In the genomic region with DNA sequence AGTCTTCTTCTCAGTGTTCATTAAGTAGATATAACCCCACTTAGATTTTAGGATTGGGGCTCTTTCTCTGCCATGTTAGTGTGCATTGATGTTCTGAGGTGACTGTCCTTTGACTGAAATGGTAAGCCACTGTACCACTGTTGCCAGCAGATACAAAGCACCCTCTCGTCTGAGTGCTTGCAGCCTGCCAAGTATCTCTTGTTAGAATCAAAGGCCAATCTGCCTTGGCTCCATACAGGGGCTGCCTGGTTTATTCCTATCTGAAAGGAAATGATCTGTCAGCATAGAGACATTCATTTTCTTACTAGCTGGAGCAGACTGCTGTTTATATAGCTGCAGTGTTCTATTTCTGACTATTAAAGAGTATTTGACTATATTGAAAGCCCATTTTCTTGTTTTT, we compare ENCODE assay signal across 22 mouse cellular contexts. TPM values are rescaled to one million over a fixed set of nuclear protein-coding genes. Genes with fewer than 3 reads are reported as not detected.
A peak's percentile ranks its signal among the peaks of the same experiment; 100 is the strongest.
DNase-seq lines count a peak whose midpoint lies in the region; ATAC-seq lines count a peak whose summit lies in the region.
"Had no signal": no experiment of that assay in that cellular context is flagged by ENCODE, and none has a peak within 500 bp of the region (broad histone marks: within the 10 kb centered on the region; RNA-seq: fewer than 3 reads in every experiment).

No protein-coding gene starts in this region.

- no peak overlapping the region for H3K9ac ChIP-seq in forebrain, embryonic 14.5 days (ENCODE audit: low read length)
- no peak overlapping the region for H3K9ac ChIP-seq in heart, embryonic 13.5 days
- H3K9ac ChIP-seq in liver, embryonic 12.5 days: no peak overlapping the region; the same call in 1 of the 2 replicates
- no peak overlapping the region for H3K9ac ChIP-seq in liver, embryonic 11.5 days (ENCODE audit: low read depth, low read length)
- H3K9ac ChIP-seq: embryonic facial prominence, embryonic 13.5 days; forebrain, embryonic 13.5 days; heart, embryonic 12.5 days; hindbrain, embryonic 12.5 days; hindbrain, embryonic 15.5 days had no signal

- H3K27ac ChIP-seq in forebrain, embryonic 14.5 days (ENCODE audit: low read depth, low read length): no peak overlapping the region
- no peak overlapping the region for H3K27ac ChIP-seq in forebrain, embryonic 10.5 days
- peak overlapping the region; percentile 76; the same call in 1 of the 2 replicates for H3K27ac ChIP-seq in heart, embryonic 13.5 days (replicated peaks)
- H3K27ac ChIP-seq in liver, embryonic 12.5 days: 0 out of 2 replicates have a peak overlapping the region, but pooled peaks have one; percentile 4
- H3K27ac ChIP-seq in liver, embryonic 11.5 days (ENCODE audit: low read depth, low read length): no peak overlapping the region
- H3K27ac ChIP-seq: embryonic facial prominence, embryonic 10.5 days; embryonic facial prominence, embryonic 13.5 days; hindbrain, embryonic 12.5 days; hindbrain, embryonic 15.5 days had no signal

- ATAC-seq in forebrain, embryonic 14.5 days: no peak
- no peak for ATAC-seq in heart, embryonic 13.5 days (ENCODE audit: extremely low read depth, insufficient number of reproducible peaks, low FRiP score, low TSS enrichment)
- no peak for ATAC-seq in liver, embryonic 12.5 days
- ATAC-seq in liver, embryonic 11.5 days (replicated peaks; ENCODE audit: low FRiP score): no peak
- ATAC-seq: activated CD4-positive, CD25-positive, alpha-beta regulatory T cell, adult 4 months; forebrain, embryonic 13.5 days had no signal

- intact Hi-C loops in heart, postnatal 14 days (cut with DNase I): no loop called here

- DNase-seq in forebrain, embryonic 14.5 days (ENCODE audit: low spot score): peak; percentile 20
- DNase-seq in forebrain, embryonic 10.5 days (ENCODE audit: extremely low spot score, low spot score): no peak
- no peak for DNase-seq in heart, postnatal 14 days
- no peak for DNase-seq in liver, embryonic 11.5 days (ENCODE audit: low spot score)
- DNase-seq in kidney, postnatal 36 days: no peak
- DNase-seq: adrenal gland, postnatal 10 days; cerebellum, adult 11-12 months; cerebellum, adult 8-10 months; cerebellum, postnatal 36 days; embryo, embryonic 11 days; gastrocnemius, postnatal 10 days; gastrocnemius, postnatal 36 days had no signal

- H3K4me3 ChIP-seq in forebrain, embryonic 14.5 days (ENCODE audit: low read depth, low read length): no peak overlapping the region
- no peak overlapping the region for H3K4me3 ChIP-seq in forebrain, embryonic 10.5 days
- no peak overlapping the region for H3K4me3 ChIP-seq in heart, embryonic 13.5 days
- H3K4me3 ChIP-seq in liver, embryonic 12.5 days: no peak overlapping the region
- no peak overlapping the region for H3K4me3 ChIP-seq in liver, embryonic 11.5 days (ENCODE audit: low read depth, low read length)
- H3K4me3 ChIP-seq: embryonic facial prominence, embryonic 10.5 days; embryonic facial prominence, embryonic 13.5 days; erythroblast, embryonic 14.5 days; forebrain, embryonic 13.5 days; heart, embryonic 12.5 days; hindbrain, embryonic 12.5 days; hindbrain, embryonic 15.5 days had no signal

- no peaks in the 10 kb centered on the region for H3K4me1 ChIP-seq in forebrain, embryonic 14.5 days (ENCODE audit: control insufficient read depth, insufficient read depth, low read length)
- no peaks in the 10 kb centered on the region for H3K4me1 ChIP-seq in forebrain, embryonic 10.5 days
- H3K4me1 ChIP-seq in heart, embryonic 13.5 days: peaks cover 66% of the 10 kb centered on the region
- H3K4me1 ChIP-seq in liver, embryonic 12.5 days: peaks cover 36% of the 10 kb centered on the region
- peaks cover 8% of the 10 kb centered on the region for H3K4me1 ChIP-seq in liver, embryonic 11.5 days (replicated peaks; ENCODE audit: control insufficient read depth, insufficient read depth, low read length)
- H3K4me1 ChIP-seq: embryonic facial prominence, embryonic 10.5 days; embryonic facial prominence, embryonic 13.5 days; hindbrain, embryonic 12.5 days; hindbrain, embryonic 15.5 days had no signal

- H3K4me2 ChIP-seq in forebrain, embryonic 14.5 days (ENCODE audit: low read length): no peak overlapping the region
- H3K4me2 ChIP-seq in heart, embryonic 13.5 days: no peak overlapping the region
- no peak overlapping the region for H3K4me2 ChIP-seq in liver, embryonic 12.5 days
- no peak overlapping the region for H3K4me2 ChIP-seq in liver, embryonic 11.5 days
- H3K4me2 ChIP-seq: embryonic facial prominence, embryonic 13.5 days; forebrain, embryonic 13.5 days; heart, embryonic 12.5 days; hindbrain, embryonic 12.5 days; hindbrain, embryonic 15.5 days had no signal

- peaks cover 55% of the 10 kb centered on the region for H3K36me3 ChIP-seq in forebrain, embryonic 14.5 days (ENCODE audit: control insufficient read depth, insufficient read depth, low read length)
- peaks cover 93% of the 10 kb centered on the region for H3K36me3 ChIP-seq in forebrain, embryonic 10.5 days (replicated peaks)
- H3K36me3 ChIP-seq in heart, embryonic 13.5 days: peaks cover 54% of the 10 kb centered on the region
- peaks cover 74% of the 10 kb centered on the region for H3K36me3 ChIP-seq in liver, embryonic 12.5 days
- peaks cover 6% of the 10 kb centered on the region for H3K36me3 ChIP-seq in liver, embryonic 11.5 days (ENCODE audit: control insufficient read depth, insufficient read depth, low read length)

- H3K9me3 ChIP-seq in forebrain, embryonic 14.5 days (replicated peaks; ENCODE audit: control insufficient read depth, low read length): no peaks in the 10 kb centered on the region
- H3K9me3 ChIP-seq in forebrain, embryonic 10.5 days: no peaks in the 10 kb centered on the region
- no peaks in the 10 kb centered on the region for H3K9me3 ChIP-seq in heart, embryonic 13.5 days
- H3K9me3 ChIP-seq in liver, embryonic 12.5 days (replicated peaks): no peaks in the 10 kb centered on the region
- H3K9me3 ChIP-seq in liver, embryonic 11.5 days (ENCODE audit: control insufficient read depth, low read length): no peaks in the 10 kb centered on the region
- H3K9me3 ChIP-seq: embryonic facial prominence, embryonic 10.5 days; embryonic facial prominence, embryonic 13.5 days; forebrain, embryonic 13.5 days; heart, embryonic 12.5 days; hindbrain, embryonic 12.5 days; hindbrain, embryonic 15.5 days had no signal

- WGBS in forebrain, embryonic 14.5 days: 52% methylated on average over 1 of the region's 1 CpGs
- WGBS in forebrain, embryonic 10.5 days: 86% methylated on average over 1 of the region's 1 CpGs
- 24% methylated on average over 1 of the region's 1 CpGs for WGBS in heart, embryonic 13.5 days
- WGBS in liver, embryonic 12.5 days (ENCODE audit: insufficient replicate concordance): 52% methylated on average over 1 of the region's 1 CpGs
- WGBS in liver, embryonic 11.5 days: 51% methylated on average over 1 of the region's 1 CpGs

- no peaks in the 10 kb centered on the region for H3K27me3 ChIP-seq in forebrain, embryonic 14.5 days (replicated peaks; ENCODE audit: control insufficient read depth, insufficient read depth, low read length)
- no peaks in the 10 kb centered on the region for H3K27me3 ChIP-seq in forebrain, embryonic 10.5 days (ENCODE audit: poor library complexity, severe bottlenecking)
- H3K27me3 ChIP-seq in heart, embryonic 13.5 days (replicated peaks): no peaks in the 10 kb centered on the region
- no peaks in the 10 kb centered on the region for H3K27me3 ChIP-seq in liver, embryonic 12.5 days (replicated peaks)
- no peaks in the 10 kb centered on the region for H3K27me3 ChIP-seq in liver, embryonic 11.5 days (replicated peaks; ENCODE audit: control insufficient read depth, insufficient read depth, low read length)
- H3K27me3 ChIP-seq: embryonic facial prominence, embryonic 13.5 days; forebrain, embryonic 13.5 days; heart, embryonic 12.5 days; hindbrain, embryonic 12.5 days; hindbrain, embryonic 15.5 days had no signal

RNA-seq across cellular contexts. Expression of a gene that starts 2.0 kb away (rescaled TPM):
- 4.3 and 5.9 TPM in 2 replicates for polyA plus RNA-seq in forebrain, embryonic 14.5 days (2014; fragmentation: Nextera tagmentation; extraction: Ambion mirVana)
- polyA plus RNA-seq in forebrain, embryonic 10.5 days (2016; fragmentation: Nextera tagmentation; extraction: Ambion mirVana): 1.3 TPM in 2 replicates
- 7.3 and 8.0 TPM in 2 replicates for polyA plus RNA-seq in heart, embryonic 13.5 days (2015; fragmentation: Nextera tagmentation; extraction: Ambion mirVana)
- total RNA-seq in heart, postnatal 14 days (2021): 1 to 10 TPM; 3.7 to 4.2 TPM
- polyA plus RNA-seq in liver, embryonic 12.5 days (2016; fragmentation: Nextera tagmentation; extraction: Ambion mirVana): 0.37 and 0.46 TPM in 2 replicates
- polyA plus RNA-seq in liver, embryonic 11.5 days (2014; fragmentation: Nextera tagmentation; extraction: Ambion mirVana): 0.99 and 1.2 TPM in 2 replicates
- polyA plus RNA-seq: erythroblast, embryonic 14.5 days had no signal

RNA-seq across cellular contexts. Expression of a gene that starts 13.9 kb away (rescaled TPM):
- polyA plus RNA-seq in forebrain, embryonic 14.5 days (2014; fragmentation: Nextera tagmentation; extraction: Ambion mirVana): 12.3 and 14.9 TPM in 2 replicates
- polyA plus RNA-seq in forebrain, embryonic 10.5 days (2016; fragmentation: Nextera tagmentation; extraction: Ambion mirVana): 33.8 and 34.9 TPM in 2 replicates
- 16.1 and 17.2 TPM in 2 replicates for polyA plus RNA-seq in heart, embryonic 13.5 days (2015; fragmentation: Nextera tagmentation; extraction: Ambion mirVana)
- total RNA-seq in heart, postnatal 14 days (2021): 10 to 100 TPM; 14.5 to 14.6 TPM
- 15.2 TPM in 2 replicates for polyA plus RNA-seq in liver, embryonic 12.5 days (2016; fragmentation: Nextera tagmentation; extraction: Ambion mirVana)
- 26.8 and 29.1 TPM in 2 replicates for polyA plus RNA-seq in liver, embryonic 11.5 days (2014; fragmentation: Nextera tagmentation; extraction: Ambion mirVana)

RNA-seq across cellular contexts. Expression of a gene that starts 54.9 kb away (rescaled TPM):
- polyA plus RNA-seq in forebrain, embryonic 14.5 days (2014; fragmentation: Nextera tagmentation; extraction: Ambion mirVana): 134 and 154 TPM in 2 replicates
- 338 and 351 TPM in 2 replicates for polyA plus RNA-seq in forebrain, embryonic 10.5 days (2016; fragmentation: Nextera tagmentation; extraction: Ambion mirVana)
- 86.2 and 96.6 TPM in 2 replicates for polyA plus RNA-seq in heart, embryonic 13.5 days (2015; fragmentation: Nextera tagmentation; extraction: Ambion mirVana)
- total RNA-seq in heart, postnatal 14 days (2021): 10 to 100 TPM; 35.1 to 39.2 TPM
- polyA plus RNA-seq in liver, embryonic 12.5 days (2016; fragmentation: Nextera tagmentation; extraction: Ambion mirVana): 267 and 280 TPM in 2 replicates
- 184 and 210 TPM in 2 replicates for polyA plus RNA-seq in liver, embryonic 11.5 days (2014; fragmentation: Nextera tagmentation; extraction: Ambion mirVana)

Comparison
In these comparisons a context has a peak if more than half of its experiments do, and no peak if none do; other contexts are left out.
1. H3K27ac ChIP-seq: peak in heart, embryonic 13.5 days (single experiment) and liver, embryonic 12.5 days (single experiment); none in forebrain, embryonic 14.5 days (single experiment), forebrain, embryonic 10.5 days (single experiment) and liver, embryonic 11.5 days (single experiment).